Mouse (Mus musculus) G1E (cell line): ENCODE results near the gene Psg16. TPM values are rescaled to one million over a fixed set of nuclear protein-coding genes. Genes with fewer than 3 reads are reported as not detected.
"Not testable (repeated sequence)": the region's sequence is repeated elsewhere in the genome, so short reads cannot be mapped to it uniquely, and the experiment has no call there.

Experiments
- ATAC-seq: 2 replicates; pipeline ENCODE4 v1.8.0; 2016; ENCODE audit warnings: mild to moderate bottlenecking; ENCODE audit not compliant: insufficient number of reproducible peaks, poor library complexity, low FRiP score, severe bottlenecking; ENCODE audit errors: extremely low read depth
- DNase-seq: peaks from one replicate; pipeline ENCODE4 v3.0.0; 2012; ENCODE audit warnings: low spot score
- H3K27me3 ChIP-seq: 2 replicates; pipeline ENCODE4 v1.6.1; 2012; ENCODE audit warnings: mild to moderate bottlenecking, low read length, inconsistent platforms; ENCODE audit not compliant: insufficient read depth
- H3K36me3 ChIP-seq: replicated peaks from 2 replicates; pipeline ENCODE3; 2012; ENCODE audit warnings: mild to moderate bottlenecking, inconsistent platforms
- H3K4me1 ChIP-seq: 2 replicates; pipeline ENCODE4 v1.6.1; 2012; ENCODE audit warnings: low read depth, low read length, inconsistent platforms, mixed read lengths; ENCODE audit not compliant: insufficient read depth
- H3K4me3 ChIP-seq: 2 replicates; pipeline ENCODE4 v1.5.1; 2012; ENCODE audit warnings: low read depth, mild to moderate bottlenecking, inconsistent platforms, low read length, moderate library complexity, mixed read lengths
- H3K9me3 ChIP-seq: replicated peaks from 2 replicates; pipeline ENCODE4 v1.6.1; 2012; ENCODE audit warnings: inconsistent platforms
- CTCF ChIP-seq: IDR thresholded peaks from 2 replicates; pipeline ENCODE4 v1.5.1; 2012; ENCODE audit warnings: low read depth, low read length, inconsistent platforms, mixed read lengths
- GATA1 ChIP-seq: IDR thresholded peaks from 2 replicates; pipeline ENCODE4 v1.6.1; 2012; ENCODE audit warnings: borderline replicate concordance, low read length, inconsistent platforms, mixed read lengths
- GATA2 ChIP-seq: IDR thresholded peaks from 2 replicates; pipeline ENCODE4 v1.6.1; 2012; ENCODE audit warnings: low read depth, low read length, inconsistent platforms, borderline replicate concordance
- POLR2AphosphoS5 ChIP-seq: IDR thresholded peaks from 2 replicates; pipeline ENCODE4 v1.6.1; 2012; ENCODE audit warnings: low read depth, low read length, inconsistent platforms; ENCODE audit not compliant: insufficient replicate concordance
- TAL1 ChIP-seq: conservative IDR thresholded peaks from 2 replicates; pipeline ENCODE4 v1.6.1; 2012; ENCODE audit warnings: low read depth, low read length, inconsistent platforms, mixed read lengths
- polyA plus RNA-seq: library from polyadenylated mRNA; stranded (reverse); fragments of >175 nt; gene quantifications from 2 replicates; pipeline ENCODE4 v1.2.3, GENCODE M21; 2012
- total RNA-seq, 2 experiments: library from RNA; stranded (forward) in 1 of 2; stranded (reverse) in 1 of 2; fragments of 200-1000 nt in 1 of 2; fragments of >200 nt in 1 of 2; fragmentation: Nextera tagmentation in 1 of 2; gene quantifications; 2 replicates each; pipeline ENCODE4 v1.2.3; 2014 to 2017

Gene Psg16
- total and polyA plus RNA-seq, 3 experiments = 0.02 to 1.9 (median 0.71) TPM

- Histone ChIP-seq H3K36me3 (no peaks in the 10 kb centered on the region), H3K9me3 (no peaks in the 10 kb centered on the region), H3K27me3 (peaks cover 21% of the 10 kb centered on the region), H3K4me3 (no peak overlapping the region), H3K4me1 (peaks cover 8% of the 10 kb centered on the region)
- ATAC-seq (no peak), DNase-seq (no peak)
- no peak for TF ChIP-seq POLR2AphosphoS5
- no peak for TF ChIP-seq GATA2
- TF ChIP-seq CTCF = no peak
- TF ChIP-seq TAL1 = no peak
- TF ChIP-seq GATA1 = no peak
Observed at GRCm38 (mm10) chr7:17090058-17090585, 16.3 kb downstream of the Psg16 start.

- peaks cover 8% of the 10 kb centered on the region for H3K4me1 ChIP-seq
- TF ChIP-seq TAL1 (no peak), CTCF (peak; percentile 63), GATA2 (no peak)
- no peaks in the 10 kb centered on the region for H3K36me3 ChIP-seq
- peaks cover 26% of the 10 kb centered on the region for H3K27me3 ChIP-seq
- H3K4me3 ChIP-seq = no peak overlapping the region
- no peaks in the 10 kb centered on the region for H3K9me3 ChIP-seq
- DNase-seq (no peak), ATAC-seq (no peak)
Observed at GRCm38 (mm10) chr7:17091280-17091679, 17.4 kb downstream of the Psg16 start.

GRCm38 (mm10) chr7:17101631-17102030 lies 27.8 kb downstream of the Psg16 start:
- not testable (repeated sequence) for DNase-seq, H3K4me1 ChIP-seq, H3K4me3 ChIP-seq, H3K9me3 ChIP-seq, ATAC-seq, H3K27me3 ChIP-seq, H3K36me3 ChIP-seq

GRCm38 (mm10) chr7:17135307-17135706 lies 61.5 kb downstream of the Psg16 start:
- TF ChIP-seq TAL1 (no peak), CTCF (no peak), GATA2 (no peak), GATA1 (no peak), POLR2AphosphoS5 (no peak)
- Histone ChIP-seq H3K4me1 (peaks cover 5% of the 10 kb centered on the region), H3K9me3 (no peaks in the 10 kb centered on the region), H3K4me3 (no peak overlapping the region), H3K27me3 (no peaks in the 10 kb centered on the region), H3K36me3 (no peaks in the 10 kb centered on the region)
- DNase-seq = no peak
- ATAC-seq = no peak

- TF ChIP-seq TAL1 (peak; percentile 80), GATA2 (peak; percentile 98; the same call in 1 of the 2 replicates), POLR2AphosphoS5 (no peak)
- peak; percentile 89 for ATAC-seq
- H3K4me1 ChIP-seq = peaks cover 62% of the 10 kb centered on the region
- peak; percentile 42 for DNase-seq
- H3K4me3 ChIP-seq = peak within 1 kb of the TSS; percentile 57; the same call in 1 of the 2 replicates
- H3K27me3 ChIP-seq = no peaks in the 10 kb centered on the region
- H3K9me3 ChIP-seq = no peaks in the 10 kb centered on the region
- no peaks in the 10 kb centered on the region for H3K36me3 ChIP-seq
Observed at GRCm38 (mm10) chr7:17149931-17150330, 76.1 kb downstream of the Psg16 start, which contains the start of gene Ceacam3. Gene Ceacam3, plus strand, starts transcription at chr7:17150282.

GRCm38 (mm10) chr7:17155634-17156033 lies 81.8 kb downstream of the Psg16 start:
- peak; percentile 63 for ATAC-seq
- Histone ChIP-seq H3K36me3 (no peaks in the 10 kb centered on the region), H3K27me3 (no peaks in the 10 kb centered on the region; the same call in 1 of the 2 replicates), H3K4me3 (no peak overlapping the region), H3K9me3 (no peaks in the 10 kb centered on the region), H3K4me1 (peaks cover 37% of the 10 kb centered on the region)
- peak; percentile 71 for TF ChIP-seq CTCF
- TF ChIP-seq GATA1 = no peak
- no peak for DNase-seq

- Histone ChIP-seq H3K27me3 (no peaks in the 10 kb centered on the region; the same call in 1 of the 2 replicates), H3K4me1 (peaks cover 24% of the 10 kb centered on the region), H3K36me3 (no peaks in the 10 kb centered on the region), H3K9me3 (no peaks in the 10 kb centered on the region), H3K4me3 (no peak overlapping the region)
- 0 out of 2 replicates have a peak, but pooled peaks have one; percentile 22 for ATAC-seq
- TF ChIP-seq GATA1 = no peak
- no peak for TF ChIP-seq GATA2
- no peak for TF ChIP-seq CTCF
- no peak for TF ChIP-seq POLR2AphosphoS5
- no peak for TF ChIP-seq TAL1
- no peak for DNase-seq
Observed at GRCm38 (mm10) chr7:17156885-17157677, 83.2 kb downstream of the Psg16 start.
